Mouse (Mus musculus): ENCODE measurements around the gene Ltbr. TPM values are rescaled to one million over a fixed set of nuclear protein-coding genes. Genes with fewer than 3 reads are reported as not detected.

Ltbr gene
- polyA plus RNA-seq, 1 experiment, result 10.9 TPM

- Histone ChIP-seq H3K27me3 (ENCODE audit: control insufficient read depth, insufficient read depth, low read length) (no peaks in the 10 kb centered on the region), H3K4me1 (ENCODE audit: control insufficient read depth, insufficient read depth, low read length) (peaks cover 3% of the 10 kb centered on the region), H3K4me3 (ENCODE audit: control insufficient read depth, low read depth, low read length) (no peak overlapping the region), H3K36me3 (ENCODE audit: control insufficient read depth, insufficient read depth, low read length) (no peaks in the 10 kb centered on the region), H3K27ac (ENCODE audit: control insufficient read depth, insufficient read depth, low read depth, low read length) (no peak overlapping the region)
- TF ChIP-seq POLR2A (IDR thresholded peaks at IDR 0.05; ENCODE audit: control insufficient read depth, low read depth, low read length), result no peak
- TF ChIP-seq CTCF (IDR thresholded peaks at IDR 0.05; ENCODE audit: control insufficient read depth, insufficient read depth, insufficient replicate concordance, low read depth, low read length), result peak; percentile 54; the same call in 1 of the 2 replicates
Observed at GRCm38 (mm10) chr6:125328243-125328642, 14.6 kb upstream of the Ltbr start.

- H3K27me3 ChIP-seq (ENCODE audit: control insufficient read depth, insufficient read depth, low read length), result no peaks in the 10 kb centered on the region
- H3K4me3 ChIP-seq (ENCODE audit: control insufficient read depth, low read depth, low read length), result no peak overlapping the region
- peaks cover 9% of the 10 kb centered on the region for H3K4me1 ChIP-seq (ENCODE audit: control insufficient read depth, insufficient read depth, low read length)
- no peaks in the 10 kb centered on the region for H3K36me3 ChIP-seq (ENCODE audit: control insufficient read depth, insufficient read depth, low read length)
- no peak overlapping the region for H3K27ac ChIP-seq (ENCODE audit: control insufficient read depth, insufficient read depth, low read depth, low read length)
- TF ChIP-seq POLR2A (IDR thresholded peaks at IDR 0.05; ENCODE audit: control insufficient read depth, low read depth, low read length) (no peak), CTCF (IDR thresholded peaks at IDR 0.05; ENCODE audit: control insufficient read depth, insufficient read depth, insufficient replicate concordance, low read depth, low read length) (no peak)
Observed at GRCm38 (mm10) chr6:125325337-125325736, 11.7 kb upstream of the Ltbr start.

- no peaks in the 10 kb centered on the region for H3K36me3 ChIP-seq (ENCODE audit: control insufficient read depth, insufficient read depth, low read length)
- H3K27me3 ChIP-seq (ENCODE audit: control insufficient read depth, insufficient read depth, low read length), result no peaks in the 10 kb centered on the region
- no peak overlapping the region for H3K4me3 ChIP-seq (ENCODE audit: control insufficient read depth, low read depth, low read length)
- H3K27ac ChIP-seq (ENCODE audit: control insufficient read depth, insufficient read depth, low read depth, low read length), result no peak overlapping the region
- peaks cover 9% of the 10 kb centered on the region for H3K4me1 ChIP-seq (ENCODE audit: control insufficient read depth, insufficient read depth, low read length)
- no peak for TF ChIP-seq CTCF (IDR thresholded peaks at IDR 0.05; ENCODE audit: control insufficient read depth, insufficient read depth, insufficient replicate concordance, low read depth, low read length)
- no peak for TF ChIP-seq POLR2A (IDR thresholded peaks at IDR 0.05; ENCODE audit: control insufficient read depth, low read depth, low read length)
Observed at GRCm38 (mm10) chr6:125323547-125323946, 9.9 kb upstream of the Ltbr start.

- H3K27me3 ChIP-seq (ENCODE audit: control insufficient read depth, insufficient read depth, low read length), result no peaks in the 10 kb centered on the region
- H3K4me1 ChIP-seq (ENCODE audit: control insufficient read depth, insufficient read depth, low read length), result peaks cover 9% of the 10 kb centered on the region
- H3K36me3 ChIP-seq (ENCODE audit: control insufficient read depth, insufficient read depth, low read length), result no peaks in the 10 kb centered on the region
- no peak for TF ChIP-seq POLR2A (IDR thresholded peaks at IDR 0.05; ENCODE audit: control insufficient read depth, low read depth, low read length)
- TF ChIP-seq CTCF (IDR thresholded peaks at IDR 0.05; ENCODE audit: control insufficient read depth, insufficient read depth, insufficient replicate concordance, low read depth, low read length), result no peak
- no peak overlapping the region for H3K27ac ChIP-seq (ENCODE audit: control insufficient read depth, insufficient read depth, low read depth, low read length)
- no peak overlapping the region for H3K4me3 ChIP-seq (ENCODE audit: control insufficient read depth, low read depth, low read length)
Observed at GRCm38 (mm10) chr6:125322794-125323193, 9.1 kb upstream of the Ltbr start.

- Histone ChIP-seq H3K27me3 (ENCODE audit: control insufficient read depth, insufficient read depth, low read length) (no peaks in the 10 kb centered on the region), H3K36me3 (ENCODE audit: control insufficient read depth, insufficient read depth, low read length) (no peaks in the 10 kb centered on the region), H3K4me3 (ENCODE audit: control insufficient read depth, low read depth, low read length) (no peak overlapping the region; the same call in 1 of the 2 replicates), H3K27ac (ENCODE audit: control insufficient read depth, insufficient read depth, low read depth, low read length) (no peak overlapping the region), H3K4me1 (ENCODE audit: control insufficient read depth, insufficient read depth, low read length) (peaks cover 9% of the 10 kb centered on the region)
- TF ChIP-seq POLR2A (IDR thresholded peaks at IDR 0.05; ENCODE audit: control insufficient read depth, low read depth, low read length) (no peak), CTCF (IDR thresholded peaks at IDR 0.05; ENCODE audit: control insufficient read depth, insufficient read depth, insufficient replicate concordance, low read depth, low read length) (no peak)
Observed at GRCm38 (mm10) chr6:125321114-125321855, 7.6 kb upstream of the Ltbr start.

GRCm38 (mm10) chr6:125320323-125320722 lies 6.6 kb upstream of the Ltbr start, which contains the start of gene Scnn1a:
TSS of gene Scnn1a (plus strand) at chr6:125320659.
- H3K36me3 ChIP-seq (ENCODE audit: control insufficient read depth, insufficient read depth, low read length), result no peaks in the 10 kb centered on the region
- H3K4me1 ChIP-seq (ENCODE audit: control insufficient read depth, insufficient read depth, low read length), result peaks cover 9% of the 10 kb centered on the region
- no peak within 1 kb of the TSS for H3K27ac ChIP-seq (ENCODE audit: control insufficient read depth, insufficient read depth, low read depth, low read length)
- no peak within 1 kb of the TSS; the same call in 1 of the 2 replicates for H3K4me3 ChIP-seq (ENCODE audit: control insufficient read depth, low read depth, low read length)
- no peak for TF ChIP-seq CTCF (IDR thresholded peaks at IDR 0.05; ENCODE audit: control insufficient read depth, insufficient read depth, insufficient replicate concordance, low read depth, low read length)
- H3K27me3 ChIP-seq (ENCODE audit: control insufficient read depth, insufficient read depth, low read length), result no peaks in the 10 kb centered on the region

- Histone ChIP-seq H3K4me1 (ENCODE audit: control insufficient read depth, insufficient read depth, low read length) (peaks cover 9% of the 10 kb centered on the region), H3K27ac (ENCODE audit: control insufficient read depth, insufficient read depth, low read depth, low read length) (no peak overlapping the region), H3K4me3 (ENCODE audit: control insufficient read depth, low read depth, low read length) (no peak overlapping the region), H3K36me3 (ENCODE audit: control insufficient read depth, insufficient read depth, low read length) (no peaks in the 10 kb centered on the region), H3K27me3 (ENCODE audit: control insufficient read depth, insufficient read depth, low read length) (no peaks in the 10 kb centered on the region)
- TF ChIP-seq POLR2A (IDR thresholded peaks at IDR 0.05; ENCODE audit: control insufficient read depth, low read depth, low read length) (no peak), CTCF (IDR thresholded peaks at IDR 0.05; ENCODE audit: control insufficient read depth, insufficient read depth, insufficient replicate concordance, low read depth, low read length) (no peak)
Observed at GRCm38 (mm10) chr6:125319919-125320296, 6.2 kb upstream of the Ltbr start.
